Mouse (Mus musculus): Measurements from ENCODE around the gene Slc25a48. TPM values are rescaled to one million over a fixed set of nuclear protein-coding genes. Genes with fewer than 3 reads are reported as not detected.

Slc25a48 gene
- polyA plus RNA-seq, 1 experiment: 0.31 TPM

- Histone ChIP-seq H3K27me3 (ENCODE audit: control insufficient read depth, insufficient read depth, low read length) (no peaks in the 10 kb centered on the region), H3K36me3 (ENCODE audit: control insufficient read depth, insufficient read depth, low read length) (no peaks in the 10 kb centered on the region), H3K27ac (ENCODE audit: control insufficient read depth, insufficient read depth, low read length) (no peak overlapping the region), H3K4me3 (ENCODE audit: control insufficient read depth, insufficient read depth, low read length) (no peak overlapping the region), H3K4me1 (replicated peaks; ENCODE audit: control insufficient read depth, insufficient read depth, low read length) (no peaks in the 10 kb centered on the region)
- 81% methylated on average over 13 of the region's 13 CpGs for WGBS
- TF ChIP-seq POLR2A (IDR thresholded peaks at IDR 0.05; ENCODE audit: control insufficient read depth, extremely low read depth, insufficient read depth, low read length, poor library complexity) (no peak), CTCF (IDR thresholded peaks at IDR 0.05; ENCODE audit: borderline replicate concordance, control insufficient read depth, extremely low read depth, insufficient read depth, low read length, poor library complexity) (no peak)
- DNase-seq: no peak
Observed at GRCm38 (mm10) chr13:56418685-56419483, 19.3 kb upstream of the Slc25a48 start.

GRCm38 (mm10) chr13:56419538-56419937, 18.6 kb upstream of the Slc25a48 start:
- TF ChIP-seq CTCF (IDR thresholded peaks at IDR 0.05; ENCODE audit: borderline replicate concordance, control insufficient read depth, extremely low read depth, insufficient read depth, low read length, poor library complexity) (no peak), POLR2A (IDR thresholded peaks at IDR 0.05; ENCODE audit: control insufficient read depth, extremely low read depth, insufficient read depth, low read length, poor library complexity) (no peak)
- DNase-seq: no peak
- H3K27me3 ChIP-seq (ENCODE audit: control insufficient read depth, insufficient read depth, low read length): no peaks in the 10 kb centered on the region
- H3K4me3 ChIP-seq (ENCODE audit: control insufficient read depth, insufficient read depth, low read length): no peak overlapping the region
- no peaks in the 10 kb centered on the region for H3K36me3 ChIP-seq (ENCODE audit: control insufficient read depth, insufficient read depth, low read length)
- H3K4me1 ChIP-seq (replicated peaks; ENCODE audit: control insufficient read depth, insufficient read depth, low read length): no peaks in the 10 kb centered on the region
- H3K27ac ChIP-seq (ENCODE audit: control insufficient read depth, insufficient read depth, low read length): no peak overlapping the region
- 85% methylated on average over 6 of the region's 6 CpGs for WGBS

GRCm38 (mm10) chr13:56422072-56422723, 16.0 kb upstream of the Slc25a48 start:
- no peaks in the 10 kb centered on the region for H3K27me3 ChIP-seq (ENCODE audit: control insufficient read depth, insufficient read depth, low read length)
- H3K36me3 ChIP-seq (ENCODE audit: control insufficient read depth, insufficient read depth, low read length): no peaks in the 10 kb centered on the region
- H3K4me1 ChIP-seq (replicated peaks; ENCODE audit: control insufficient read depth, insufficient read depth, low read length): no peaks in the 10 kb centered on the region
- WGBS: 29% methylated on average over 16 of the region's 16 CpGs
- TF ChIP-seq POLR2A (IDR thresholded peaks at IDR 0.05; ENCODE audit: control insufficient read depth, extremely low read depth, insufficient read depth, low read length, poor library complexity): no peak
- H3K4me3 ChIP-seq (ENCODE audit: control insufficient read depth, insufficient read depth, low read length): no peak overlapping the region
- peak; percentile 42 for DNase-seq
- no peak overlapping the region for H3K27ac ChIP-seq (ENCODE audit: control insufficient read depth, insufficient read depth, low read length)

GRCm38 (mm10) chr13:56425931-56426330, 12.2 kb upstream of the Slc25a48 start:
- Histone ChIP-seq H3K27me3 (ENCODE audit: control insufficient read depth, insufficient read depth, low read length) (no peaks in the 10 kb centered on the region), H3K36me3 (ENCODE audit: control insufficient read depth, insufficient read depth, low read length) (no peaks in the 10 kb centered on the region), H3K4me1 (replicated peaks; ENCODE audit: control insufficient read depth, insufficient read depth, low read length) (no peaks in the 10 kb centered on the region), H3K4me3 (ENCODE audit: control insufficient read depth, insufficient read depth, low read length) (no peak overlapping the region), H3K27ac (ENCODE audit: control insufficient read depth, insufficient read depth, low read length) (no peak overlapping the region)
- DNase-seq: no peak
- 62% methylated on average over 7 of the region's 7 CpGs for WGBS
- TF ChIP-seq CTCF (IDR thresholded peaks at IDR 0.05; ENCODE audit: borderline replicate concordance, control insufficient read depth, extremely low read depth, insufficient read depth, low read length, poor library complexity) (no peak), POLR2A (IDR thresholded peaks at IDR 0.05; ENCODE audit: control insufficient read depth, extremely low read depth, insufficient read depth, low read length, poor library complexity) (no peak)

GRCm38 (mm10) chr13:56426365-56426764, 11.8 kb upstream of the Slc25a48 start, which contains the start of gene Gm3045:
TSS of gene Gm3045 (plus strand) at chr13:56426594.
- H3K27me3 ChIP-seq (ENCODE audit: control insufficient read depth, insufficient read depth, low read length): no peaks in the 10 kb centered on the region
- no peak for DNase-seq
- H3K4me3 ChIP-seq (ENCODE audit: control insufficient read depth, insufficient read depth, low read length): no peak within 1 kb of the TSS
- WGBS: 86% methylated on average over 4 of the region's 4 CpGs
- H3K4me1 ChIP-seq (replicated peaks; ENCODE audit: control insufficient read depth, insufficient read depth, low read length): no peaks in the 10 kb centered on the region
- no peaks in the 10 kb centered on the region for H3K36me3 ChIP-seq (ENCODE audit: control insufficient read depth, insufficient read depth, low read length)
- TF ChIP-seq POLR2A (IDR thresholded peaks at IDR 0.05; ENCODE audit: control insufficient read depth, extremely low read depth, insufficient read depth, low read length, poor library complexity): no peak
- TF ChIP-seq CTCF (IDR thresholded peaks at IDR 0.05; ENCODE audit: borderline replicate concordance, control insufficient read depth, extremely low read depth, insufficient read depth, low read length, poor library complexity): no peak
- no peak within 1 kb of the TSS for H3K27ac ChIP-seq (ENCODE audit: control insufficient read depth, insufficient read depth, low read length)

GRCm38 (mm10) chr13:56428724-56429500, 9.2 kb upstream of the Slc25a48 start:
- Histone ChIP-seq H3K27ac (ENCODE audit: control insufficient read depth, insufficient read depth, low read length) (no peak overlapping the region), H3K27me3 (ENCODE audit: control insufficient read depth, insufficient read depth, low read length) (no peaks in the 10 kb centered on the region), H3K4me3 (ENCODE audit: control insufficient read depth, insufficient read depth, low read length) (no peak overlapping the region), H3K36me3 (ENCODE audit: control insufficient read depth, insufficient read depth, low read length) (no peaks in the 10 kb centered on the region), H3K4me1 (replicated peaks; ENCODE audit: control insufficient read depth, insufficient read depth, low read length) (no peaks in the 10 kb centered on the region)
- DNase-seq: peak; percentile 39
- TF ChIP-seq CTCF (IDR thresholded peaks at IDR 0.05; ENCODE audit: borderline replicate concordance, control insufficient read depth, extremely low read depth, insufficient read depth, low read length, poor library complexity) (peak; percentile 46; the same call in 1 of the 2 replicates), POLR2A (IDR thresholded peaks at IDR 0.05; ENCODE audit: control insufficient read depth, extremely low read depth, insufficient read depth, low read length, poor library complexity) (no peak)
- WGBS: 40% methylated on average over 16 of the region's 16 CpGs
